ENCODE assay signal across 8 mouse cellular contexts in the genomic region with DNA sequence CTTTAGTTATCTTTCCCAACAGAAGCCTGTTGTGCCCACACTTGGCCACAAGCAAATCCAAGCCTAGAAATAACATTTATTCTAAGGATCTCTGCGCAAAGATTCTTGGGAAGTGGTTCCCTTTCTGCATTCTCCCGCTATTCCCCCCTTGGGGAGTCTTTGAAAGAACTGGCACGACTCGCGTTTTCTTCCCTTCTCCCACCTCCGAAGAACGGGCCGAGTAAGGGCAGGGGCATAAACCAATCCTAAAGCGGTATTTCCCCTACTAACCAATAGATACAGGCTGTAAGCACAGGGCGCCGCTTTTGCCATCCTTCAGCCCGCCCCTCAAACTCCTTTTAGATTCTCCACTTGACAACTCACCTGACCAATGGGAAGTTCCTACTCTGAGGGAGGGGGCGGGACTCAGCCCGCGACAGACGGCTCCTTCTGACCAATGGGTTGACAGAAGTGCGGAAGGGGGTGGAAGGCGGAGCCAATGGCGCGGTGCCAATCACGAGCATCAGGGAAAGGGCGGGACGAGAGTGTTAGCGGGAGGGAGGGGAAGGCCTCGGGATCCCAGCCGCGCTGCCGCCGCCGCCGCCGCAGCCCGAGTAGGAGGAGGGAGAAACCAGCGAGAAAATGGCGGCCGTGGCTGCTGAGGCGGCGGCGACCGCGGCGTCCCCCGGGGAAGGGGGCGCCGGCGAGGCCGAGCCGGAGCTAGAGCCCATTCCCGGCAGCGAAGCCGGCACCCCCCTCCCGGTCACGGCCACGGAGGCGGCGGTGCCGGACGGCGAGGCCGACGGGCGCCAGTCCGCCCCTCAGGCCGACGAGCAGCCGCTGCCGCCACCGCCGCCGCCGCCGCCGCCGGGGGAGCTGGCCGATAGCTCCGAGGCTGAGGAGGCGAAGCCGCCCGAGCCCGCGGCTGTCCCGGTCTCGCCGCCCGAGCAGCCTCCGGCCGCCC. TPM values are rescaled to one million over a fixed set of nuclear protein-coding genes. Genes with fewer than 3 reads are reported as not detected.
DNase-seq lines count a peak whose midpoint lies in the region; ATAC-seq lines count a peak whose summit lies in the region.

TSS of gene Pwwp2a (plus strand) at position 527 of the 943 bp plus-strand sequence.

- H3K9ac ChIP-seq in intestine, embryonic 14.5 days (ENCODE audit: low read length) = peak within 1 kb of the TSS; percentile 91

- peak within 1 kb of the TSS; percentile 89 for H3K27ac ChIP-seq in intestine, embryonic 14.5 days (ENCODE audit: low read depth)

- under 1% methylated on average over 62 of the region's 87 CpGs for WGBS in intestine, embryonic 14.5 days

- peak within 1 kb of the TSS; percentile 71 for H3K4me2 ChIP-seq in intestine, embryonic 14.5 days (ENCODE audit: low read length)

- peak; percentile 99 for DNase-seq in adrenal gland, adult 18-20 months (ENCODE audit: low spot score in 2 of 2)
- peak; percentile 99 for DNase-seq in embryo, embryonic 11 days
- peak; percentile 99 for DNase-seq in gastrocnemius, postnatal 25 days
- peak; percentile 98 for DNase-seq in intestine, embryonic 14.5 days (ENCODE audit: low spot score)
- DNase-seq in left cerebral cortex, postnatal 14 days (ENCODE audit: low spot score in 2 of 2) = peak; percentile 99
- DNase-seq in mesoderm, embryonic 11.5 days (ENCODE audit: low read depth, low spot score) = peak; percentile 100
- DNase-seq in right cerebral cortex, postnatal 36 days (ENCODE audit: low spot score in 2 of 2) = peak; percentile 97 to 98
- peak; percentile 100 for DNase-seq in yolk sac, embryonic 10.5 days (ENCODE audit: low spot score)

- peaks cover 7% of the 10 kb centered on the region for H3K4me1 ChIP-seq in intestine, embryonic 14.5 days (replicated peaks; ENCODE audit: control insufficient read depth, insufficient read depth, low read length)

- peak; percentile 100 for ATAC-seq in intestine, embryonic 14.5 days (replicated peaks; ENCODE audit: low FRiP score, low TSS enrichment, low read depth)

- peaks cover 26% of the 10 kb centered on the region for H3K36me3 ChIP-seq in intestine, embryonic 14.5 days (ENCODE audit: control insufficient read depth, insufficient read depth, low read length)

- H3K27me3 ChIP-seq in intestine, embryonic 14.5 days (replicated peaks; ENCODE audit: control insufficient read depth, insufficient read depth, low read length) = no peaks in the 10 kb centered on the region

- H3K9me3 ChIP-seq in intestine, embryonic 14.5 days (ENCODE audit: control insufficient read depth, low read length) = no peaks in the 10 kb centered on the region

- H3K4me3 ChIP-seq in intestine, embryonic 14.5 days (ENCODE audit: low read depth, low read length) = peak within 1 kb of the TSS; percentile 76

- intact Hi-C loops in left cerebral cortex, postnatal 14 days (cut with DNase I) = loop anchor here (5.0 kb wide), 1 partner anchor 54 kb away; no protein-coding TSS in a partner anchor

RNA-seq across cellular contexts. Expression of gene Pwwp2a, which starts in this region (rescaled TPM):
- 10 to 100 TPM; 26.6 to 27.1 TPM for total RNA-seq in adrenal gland, adult 18-20 months (2021)
- total RNA-seq in gastrocnemius, postnatal 25 days (2021) = 10 to 100 TPM; 10.9 to 11.0 TPM
- 36.1 and 39.1 TPM in 2 replicates for polyA plus RNA-seq in intestine, embryonic 14.5 days (2014; fragmentation: Nextera tagmentation; extraction: Ambion mirVana)
- total RNA-seq in left cerebral cortex, postnatal 14 days (2021) = 10 to 100 TPM; 56.7 to 58.3 TPM

Comparison
In these comparisons a context has a peak if more than half of its experiments do, and no peak if none do; other contexts are left out.
1. Peak in every context shown above with its lines: DNase-seq, ATAC-seq, H3K4me3 ChIP-seq and H3K27ac ChIP-seq.